Mouse (Mus musculus) heart, embryonic 10.5 days (tissue): ENCODE measurements at regions not wholly inside any gene's neighbourhood (a gene's known extent, or its start where the extent isn't known, plus 50 kb on each side); places are given as distances from the start of the nearest gene placed in this dataset.

Experiments used
- DNase-seq: peaks from one replicate; pipeline ENCODE4 v3.0.0-alpha.2; 2017; ENCODE audit warnings: low spot score
- H3K27ac ChIP-seq: fragments of 300-500 bp; sonication (generic); 2 replicates; pipeline ENCODE4 v1.5.1; 2016; ENCODE audit warnings: mild to moderate bottlenecking
- H3K27me3 ChIP-seq: fragments of 300-500 bp; sonication (generic); 2 replicates; pipeline ENCODE4 v1.6.1; 2016; ENCODE audit warnings: mild to moderate bottlenecking; ENCODE audit not compliant: poor library complexity, insufficient read depth, severe bottlenecking
- H3K36me3 ChIP-seq: fragments of 300-500 bp; sonication (generic); 2 replicates; pipeline ENCODE4 v1.6.1; 2016; ENCODE audit warnings: mild to moderate bottlenecking, moderate library complexity
- H3K4me1 ChIP-seq: fragments of 300-500 bp; sonication (generic); 2 replicates; pipeline ENCODE4 v1.6.1; 2016; ENCODE audit warnings: mild to moderate bottlenecking
- H3K4me3 ChIP-seq: fragments of 300-500 bp; sonication (generic); 2 replicates; pipeline ENCODE4 v1.5.1; 2016; ENCODE audit warnings: mild to moderate bottlenecking, moderate library complexity
- H3K9me3 ChIP-seq: fragments of 300-500 bp; sonication (generic); 2 replicates; pipeline ENCODE4 v1.6.1; 2016; ENCODE audit warnings: mild to moderate bottlenecking, moderate library complexity
- WGBS: fragments of 180-500 bp; shearing (Covaris S2); methylation state at CpG from one replicate; pipeline ENCODE4 v1.1.7; 2016; 5-methylcytosine and 5-hydroxymethylcytosine counted together

- H3K4me1 ChIP-seq, result peaks cover 21% of the 10 kb centered on the region
- H3K9me3 ChIP-seq, result no peaks in the 10 kb centered on the region
- H3K4me3 ChIP-seq, result no peak overlapping the region
- 0 out of 2 replicates have a peak, but pooled peaks cover 6% of the 10 kb centered on the region for H3K27me3 ChIP-seq
- no peaks in the 10 kb centered on the region for H3K36me3 ChIP-seq
- DNase-seq, result no peak
- 55% methylated on average over 12 of the region's 12 CpGs for WGBS
- H3K27ac ChIP-seq, result peak overlapping the region; percentile 54; the same call in 1 of the 2 replicates
These were observed 408.2 kb upstream of the Zmiz1 start for GRCm38 (mm10) chr14:25050674-25051251.

- Histone ChIP-seq H3K4me1 (peaks cover 21% of the 10 kb centered on the region), H3K4me3 (no peak overlapping the region), H3K27ac (peak overlapping the region; percentile 47; the same call in 1 of the 2 replicates), H3K9me3 (no peaks in the 10 kb centered on the region), H3K36me3 (no peaks in the 10 kb centered on the region), H3K27me3 (0 out of 2 replicates have a peak, but pooled peaks cover 6% of the 10 kb centered on the region)
- WGBS, result 52% methylated on average over 9 of the region's 9 CpGs
- no peak for DNase-seq
These were observed 406.8 kb upstream of the Zmiz1 start for GRCm38 (mm10) chr14:25052175-25052574.

GRCm38 (mm10) chr14:25059351-25059750 lies 399.6 kb upstream of the Zmiz1 start:
- H3K27me3 ChIP-seq, result 0 out of 2 replicates have a peak, but pooled peaks cover 3% of the 10 kb centered on the region
- 75% methylated on average over 7 of the region's 7 CpGs for WGBS
- H3K27ac ChIP-seq, result no peak overlapping the region
- H3K9me3 ChIP-seq, result no peaks in the 10 kb centered on the region
- no peak for DNase-seq
- H3K36me3 ChIP-seq, result no peaks in the 10 kb centered on the region
- no peak overlapping the region for H3K4me3 ChIP-seq
- peaks cover 34% of the 10 kb centered on the region for H3K4me1 ChIP-seq

- Histone ChIP-seq H3K9me3 (no peaks in the 10 kb centered on the region), H3K4me3 (no peak overlapping the region), H3K27ac (no peak overlapping the region), H3K36me3 (no peaks in the 10 kb centered on the region), H3K4me1 (peaks cover 43% of the 10 kb centered on the region), H3K27me3 (0 out of 2 replicates have a peak, but pooled peaks cover 6% of the 10 kb centered on the region)
- DNase-seq, result no peak
- 71% methylated on average over 7 of the region's 7 CpGs for WGBS
These were observed 398.7 kb upstream of the Zmiz1 start for GRCm38 (mm10) chr14:25060285-25060684.

- DNase-seq, result no peak
- peaks cover 60% of the 10 kb centered on the region for H3K4me1 ChIP-seq
- WGBS, result 38% methylated on average over 5 of the region's 5 CpGs
These were observed 395.9 kb upstream of the Zmiz1 start for GRCm38 (mm10) chr14:25063090-25063489.

GRCm38 (mm10) chr14:25064190-25064947 lies 394.6 kb upstream of the Zmiz1 start:
- Histone ChIP-seq H3K27ac (peak overlapping the region; percentile 67), H3K4me3 (no peak overlapping the region), H3K9me3 (no peaks in the 10 kb centered on the region), H3K4me1 (peaks cover 60% of the 10 kb centered on the region), H3K27me3 (0 out of 2 replicates have a peak, but pooled peaks cover 6% of the 10 kb centered on the region), H3K36me3 (no peaks in the 10 kb centered on the region)
- 53% methylated on average over 8 of the region's 8 CpGs for WGBS
- no peak for DNase-seq

More at GRCm38 (mm10) chr14:25063090-25063489, 395.9 kb upstream of the Zmiz1 start:
- Histone ChIP-seq H3K27me3 (0 out of 2 replicates have a peak, but pooled peaks cover 6% of the 10 kb centered on the region), H3K9me3 (no peaks in the 10 kb centered on the region), H3K4me3 (no peak overlapping the region), H3K27ac (peak overlapping the region; percentile 67), H3K36me3 (no peaks in the 10 kb centered on the region)

GRCm38 (mm10) chr14:25067435-25067834 lies 391.6 kb upstream of the Zmiz1 start:
- no peaks in the 10 kb centered on the region for H3K9me3 ChIP-seq
- no peaks in the 10 kb centered on the region for H3K36me3 ChIP-seq
- DNase-seq, result no peak
- WGBS, result 83% methylated on average over 5 of the region's 5 CpGs
- 0 out of 2 replicates have a peak overlapping the region, but pooled peaks have one; percentile 37 for H3K27ac ChIP-seq
- H3K4me1 ChIP-seq, result peaks cover 67% of the 10 kb centered on the region
- H3K27me3 ChIP-seq, result 0 out of 2 replicates have a peak, but pooled peaks cover 6% of the 10 kb centered on the region
- no peak overlapping the region for H3K4me3 ChIP-seq

- no peaks in the 10 kb centered on the region for H3K36me3 ChIP-seq
- 0 out of 2 replicates have a peak, but pooled peaks cover 6% of the 10 kb centered on the region for H3K27me3 ChIP-seq
- no peak overlapping the region for H3K4me3 ChIP-seq
- WGBS, result 53% methylated on average over 8 of the region's 8 CpGs
- H3K4me1 ChIP-seq, result peaks cover 57% of the 10 kb centered on the region
- H3K9me3 ChIP-seq, result no peaks in the 10 kb centered on the region
- no peak overlapping the region for H3K27ac ChIP-seq
- DNase-seq, result no peak
These were observed 390.6 kb upstream of the Zmiz1 start for GRCm38 (mm10) chr14:25068430-25068829.

GRCm38 (mm10) chr14:25073143-25073542 lies 385.8 kb upstream of the Zmiz1 start:
- no peak for DNase-seq
- H3K27me3 ChIP-seq, result no peaks in the 10 kb centered on the region; the same call in none of the 2 replicates
- no peaks in the 10 kb centered on the region for H3K36me3 ChIP-seq
- no peak overlapping the region for H3K27ac ChIP-seq
- H3K4me3 ChIP-seq, result no peak overlapping the region
- no peaks in the 10 kb centered on the region for H3K9me3 ChIP-seq
- WGBS, result 62% methylated on average over 5 of the region's 5 CpGs
- H3K4me1 ChIP-seq, result peaks cover 22% of the 10 kb centered on the region

- H3K4me1 ChIP-seq, result peaks cover 18% of the 10 kb centered on the region
- 82% methylated on average over 9 of the region's 9 CpGs for WGBS
- H3K9me3 ChIP-seq, result no peaks in the 10 kb centered on the region
- no peaks in the 10 kb centered on the region; the same call in none of the 2 replicates for H3K27me3 ChIP-seq
- no peaks in the 10 kb centered on the region for H3K36me3 ChIP-seq
- no peak overlapping the region for H3K4me3 ChIP-seq
- no peak overlapping the region for H3K27ac ChIP-seq
- no peak for DNase-seq
These were observed 384.8 kb upstream of the Zmiz1 start for GRCm38 (mm10) chr14:25074022-25074800.

- H3K27ac ChIP-seq, result 0 out of 2 replicates have a peak overlapping the region, but pooled peaks have one; percentile 4
- H3K9me3 ChIP-seq, result no peaks in the 10 kb centered on the region
- H3K4me1 ChIP-seq, result peaks cover 17% of the 10 kb centered on the region
- H3K4me3 ChIP-seq, result no peak overlapping the region
- no peak for DNase-seq
- no peaks in the 10 kb centered on the region; the same call in none of the 2 replicates for H3K27me3 ChIP-seq
- no peaks in the 10 kb centered on the region for H3K36me3 ChIP-seq
- 84% methylated on average over 5 of the region's 5 CpGs for WGBS
These were observed 384.1 kb upstream of the Zmiz1 start for GRCm38 (mm10) chr14:25074891-25075290.

- DNase-seq, result no peak
- H3K27me3 ChIP-seq, result no peaks in the 10 kb centered on the region; the same call in 1 of the 2 replicates
- no peaks in the 10 kb centered on the region for H3K9me3 ChIP-seq
- no peaks in the 10 kb centered on the region for H3K36me3 ChIP-seq
- no peaks in the 10 kb centered on the region for H3K4me1 ChIP-seq
- 66% methylated on average over 3 of the region's 3 CpGs for WGBS
- H3K27ac ChIP-seq, result no peak overlapping the region
- no peak overlapping the region for H3K4me3 ChIP-seq
These were observed 378.6 kb upstream of the Zmiz1 start for GRCm38 (mm10) chr14:25080431-25080830.
